Mouse (Mus musculus) retina, postnatal 7 days (tissue): Measurements from ENCODE around the gene Madd.

Source experiments
- DNase-seq: peaks from one replicate; pipeline ENCODE4 v3.0.0-alpha.2; 2012; ENCODE audit warnings: low read depth, low spot score

The Madd gene

GRCm38 (mm10) chr2:91175490-91175889 lies 8.1 kb downstream of the Madd start:
- no peak for DNase-seq

GRCm38 (mm10) chr2:91169587-91170322 lies 13.9 kb downstream of the Madd start:
- DNase-seq = no peak

- no peak for DNase-seq
Observed at GRCm38 (mm10) chr2:91167629-91168028, 16.0 kb downstream of the Madd start.

- no peak for DNase-seq
Observed at GRCm38 (mm10) chr2:91164991-91165390, 18.6 kb downstream of the Madd start.

- no peak for DNase-seq
Observed at GRCm38 (mm10) chr2:91163532-91163931, 20.1 kb downstream of the Madd start.

- DNase-seq = no peak
Observed at GRCm38 (mm10) chr2:91162952-91163351, 20.7 kb downstream of the Madd start.

- DNase-seq = no peak
Observed at GRCm38 (mm10) chr2:91160591-91160990, 23.0 kb downstream of the Madd start.

- DNase-seq = no peak
Observed at GRCm38 (mm10) chr2:91157002-91157752, 26.5 kb downstream of the Madd start.

- no peak for DNase-seq
Observed at GRCm38 (mm10) chr2:91154091-91154490, 29.5 kb downstream of the Madd start.

- no peak for DNase-seq
Observed at GRCm38 (mm10) chr2:91152885-91153377, 30.7 kb downstream of the Madd start.

- no peak for DNase-seq
Observed at GRCm38 (mm10) chr2:91151331-91151730, 32.3 kb downstream of the Madd start.

GRCm38 (mm10) chr2:91148101-91148500 lies 35.5 kb downstream of the Madd start:
- DNase-seq = no peak

GRCm38 (mm10) chr2:91143401-91143800 lies 40.2 kb downstream of the Madd start:
- DNase-seq = no peak

- DNase-seq = no peak
Observed at GRCm38 (mm10) chr2:91142920-91143319, 40.7 kb downstream of the Madd start.

- DNase-seq = no peak
Observed at GRCm38 (mm10) chr2:91139764-91140163, 43.9 kb downstream of the Madd start.

- DNase-seq = no peak
Observed at GRCm38 (mm10) chr2:91139311-91139710, 44.3 kb downstream of the Madd start.

- DNase-seq = no peak
Observed at GRCm38 (mm10) chr2:91137481-91137880, 46.2 kb downstream of the Madd start.

- no peak for DNase-seq
Observed at GRCm38 (mm10) chr2:91136513-91137412, 46.9 kb downstream of the Madd start.

- no peak for DNase-seq
Observed at GRCm38 (mm10) chr2:91132035-91132434, 51.6 kb downstream of the Madd start.

GRCm38 (mm10) chr2:91131251-91131650 lies 52.4 kb downstream of the Madd start:
- DNase-seq = no peak

- DNase-seq = no peak
Observed at GRCm38 (mm10) chr2:91130126-91130525, 53.5 kb downstream of the Madd start.

- DNase-seq = no peak
Observed at GRCm38 (mm10) chr2:91128761-91129160, 54.9 kb downstream of the Madd start.
